Mouse (Mus musculus) G1E-ER4 (cell line): ENCODE results near the gene Rab31. TPM values are rescaled to one million over a fixed set of nuclear protein-coding genes. Genes with fewer than 3 reads are reported as not detected.

Experiments
- GATA1 ChIP-seq: IDR thresholded peaks from one replicate; pipeline ENCODE4 v1.8.0; 2012; ENCODE audit warnings: low read length, inconsistent platforms
- polyA plus RNA-seq: library from polyadenylated mRNA; stranded (reverse); fragments of >175 nt; gene quantifications from 2 replicates; pipeline ENCODE4 v1.2.3, GENCODE M21; 2012

Rab31 gene
- polyA plus RNA-seq, 1 experiment: 0.01 TPM

DNA sequence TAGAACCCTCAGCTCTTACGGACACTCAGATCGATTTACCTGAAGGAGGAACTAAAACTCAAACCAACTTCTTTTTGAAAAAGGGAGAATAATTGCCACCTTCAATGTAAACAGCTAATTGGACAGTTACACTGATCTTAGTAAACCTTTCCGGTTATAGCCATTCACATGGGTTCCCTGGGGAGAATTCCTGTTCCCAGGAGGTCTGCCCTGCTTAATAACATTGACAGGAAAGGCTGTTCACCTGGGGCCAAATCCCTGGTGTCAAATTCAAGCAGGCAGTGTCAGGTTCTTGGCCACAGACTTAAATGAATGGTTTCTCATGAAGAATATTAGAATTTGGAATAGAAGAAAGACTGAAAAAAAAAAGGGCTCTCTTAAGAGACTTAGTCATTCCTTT, 96.6 kb downstream of the Rab31 start:
- TF ChIP-seq GATA1: no peak

DNA sequence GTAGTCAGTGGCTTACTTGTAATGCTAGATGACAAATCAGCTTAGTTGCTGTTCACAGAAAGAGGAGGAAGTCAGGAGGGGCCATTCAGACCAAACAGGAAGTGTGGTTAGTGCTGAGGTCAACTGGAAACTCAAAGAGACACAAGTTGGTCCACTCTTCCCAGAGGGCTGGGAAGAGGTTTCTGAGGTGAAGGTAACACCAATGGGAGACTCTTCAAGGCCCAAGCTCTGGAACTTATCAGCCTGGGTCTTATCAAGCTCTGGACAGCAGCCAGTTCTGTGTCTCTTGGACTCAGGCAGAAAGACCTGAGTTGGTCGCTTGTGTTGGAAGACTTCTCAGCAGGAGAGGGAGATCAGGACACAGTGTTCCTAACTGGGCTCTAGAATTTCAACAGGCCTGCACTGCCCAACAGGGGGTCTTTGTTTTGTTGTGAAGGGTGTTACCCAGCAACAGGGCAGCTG, 97.8 kb downstream of the Rab31 start:
- no peak for TF ChIP-seq GATA1

DNA sequence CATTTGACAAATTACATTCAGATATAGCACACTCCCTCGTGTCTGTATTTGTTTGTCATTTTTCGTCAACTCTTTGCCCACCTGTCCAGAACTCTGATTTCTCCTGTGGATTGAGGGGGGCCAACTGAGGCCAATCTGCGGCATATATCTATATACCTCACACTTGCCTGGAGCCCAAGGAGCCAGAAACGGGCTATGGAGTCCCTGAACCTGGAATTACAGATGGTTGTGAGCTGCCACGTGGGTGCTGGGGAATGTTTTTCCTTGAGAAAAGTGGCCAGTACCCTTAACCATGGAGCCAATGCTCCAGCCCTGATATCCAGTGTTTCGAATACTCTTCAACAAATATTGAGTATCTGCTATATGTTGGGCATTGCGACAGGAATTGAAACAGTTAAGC, 99.6 kb downstream of the Rab31 start:
- no peak for TF ChIP-seq GATA1

DNA sequence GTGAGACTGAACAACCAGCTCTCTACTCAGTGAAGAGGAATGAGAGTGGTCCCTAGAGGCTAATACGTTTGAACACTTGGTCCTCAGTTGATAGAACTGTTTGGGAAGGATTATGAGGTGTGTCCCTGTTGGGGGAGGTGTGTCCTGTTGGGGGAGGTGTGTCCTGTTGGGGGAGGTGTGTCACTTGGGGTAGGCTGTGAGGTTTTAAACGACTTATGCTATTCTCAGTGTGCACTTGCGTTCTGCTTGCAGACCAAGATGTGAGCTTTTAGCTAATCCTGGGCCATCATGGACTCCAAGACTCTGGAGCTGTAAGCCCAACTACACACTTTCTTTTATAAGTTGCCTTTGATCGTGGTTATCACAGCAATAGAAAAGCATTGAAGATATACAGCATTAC, 103.5 kb downstream of the Rab31 start:
- no peak for TF ChIP-seq GATA1

DNA sequence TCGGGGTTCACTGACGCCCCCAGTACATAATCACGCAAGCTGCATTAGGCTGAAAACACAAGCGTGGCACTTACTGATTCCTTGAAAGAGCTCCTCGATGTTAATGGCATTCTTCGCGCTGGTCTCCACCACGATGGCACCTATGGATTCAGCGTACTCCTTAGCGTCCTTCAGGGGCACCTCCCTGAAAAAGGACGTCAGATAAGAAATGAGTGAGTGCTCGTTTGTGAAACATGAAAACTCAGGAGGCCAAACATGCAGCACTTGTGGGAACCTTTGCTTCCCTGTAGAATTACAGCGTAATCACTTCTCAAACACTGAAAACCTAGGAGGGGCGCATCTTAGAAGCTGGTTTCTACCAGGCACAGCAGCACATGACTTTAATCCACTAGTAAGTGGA, 104.8 kb downstream of the Rab31 start:
- TF ChIP-seq GATA1: no peak

DNA sequence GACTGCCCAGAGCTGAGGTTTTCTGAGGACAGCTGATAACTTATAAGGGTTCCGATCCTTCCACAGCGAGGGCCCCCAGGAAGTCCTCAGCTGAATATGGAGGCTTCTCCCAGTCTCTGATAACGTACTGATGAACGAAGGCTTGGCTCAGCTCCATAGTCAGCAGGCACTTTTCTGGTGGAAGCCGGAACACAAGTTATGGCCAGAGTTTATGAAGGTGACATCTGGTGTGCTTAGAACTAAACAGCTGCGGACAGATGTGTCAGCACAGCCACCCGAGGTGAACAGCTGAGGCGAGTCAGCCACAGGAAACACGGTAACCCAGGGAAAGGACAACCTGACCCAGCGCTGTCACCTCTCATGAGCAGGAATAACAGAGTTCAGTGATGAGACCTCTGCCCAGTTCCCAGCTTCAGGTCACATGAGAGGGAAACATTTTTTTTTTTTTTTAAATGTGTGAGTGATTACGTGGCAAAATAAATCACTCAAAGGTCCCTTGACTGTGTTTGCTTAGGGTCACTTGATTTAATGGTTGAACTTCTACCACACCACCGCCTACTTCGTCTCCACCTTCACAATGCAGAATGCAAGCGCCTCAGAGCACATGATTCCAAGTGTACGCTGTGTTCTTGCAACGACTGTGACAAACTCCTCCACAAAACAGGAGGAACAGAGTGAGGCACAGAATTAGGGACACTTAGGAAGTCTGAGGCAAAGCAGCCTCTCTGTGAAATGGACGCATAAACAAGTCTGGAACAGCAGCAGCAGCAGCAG, 106.0 kb downstream of the Rab31 start:
- no peak for TF ChIP-seq GATA1

DNA sequence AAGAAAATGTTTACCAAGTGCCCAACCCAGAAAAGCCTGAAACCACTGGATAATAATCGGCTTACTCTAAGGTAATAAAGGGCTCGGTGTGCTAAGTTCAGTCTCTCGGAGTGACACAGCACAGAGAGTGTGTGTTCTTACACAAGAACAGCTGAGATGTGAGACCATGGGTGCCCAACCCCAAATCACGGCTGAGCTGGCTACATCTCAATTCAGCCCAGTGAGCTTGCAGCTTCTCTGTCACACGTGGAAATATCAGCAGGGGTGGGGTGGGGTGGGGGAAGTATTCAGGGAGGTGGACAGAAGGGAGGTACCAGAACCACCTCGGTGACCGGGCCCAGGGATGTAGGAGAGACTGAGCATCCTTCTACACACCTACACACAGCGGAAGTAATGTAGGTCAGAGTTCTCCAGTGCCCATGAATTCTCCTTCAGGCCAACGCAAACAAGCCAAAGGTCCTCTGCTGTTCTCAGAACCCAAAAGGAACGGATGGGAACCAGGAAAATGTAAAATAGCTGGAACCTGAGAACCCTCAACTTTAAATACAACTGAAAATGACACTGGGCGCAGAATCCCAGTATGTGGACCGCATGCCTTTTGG, 106.7 kb downstream of the Rab31 start:
- TF ChIP-seq GATA1: no peak

DNA sequence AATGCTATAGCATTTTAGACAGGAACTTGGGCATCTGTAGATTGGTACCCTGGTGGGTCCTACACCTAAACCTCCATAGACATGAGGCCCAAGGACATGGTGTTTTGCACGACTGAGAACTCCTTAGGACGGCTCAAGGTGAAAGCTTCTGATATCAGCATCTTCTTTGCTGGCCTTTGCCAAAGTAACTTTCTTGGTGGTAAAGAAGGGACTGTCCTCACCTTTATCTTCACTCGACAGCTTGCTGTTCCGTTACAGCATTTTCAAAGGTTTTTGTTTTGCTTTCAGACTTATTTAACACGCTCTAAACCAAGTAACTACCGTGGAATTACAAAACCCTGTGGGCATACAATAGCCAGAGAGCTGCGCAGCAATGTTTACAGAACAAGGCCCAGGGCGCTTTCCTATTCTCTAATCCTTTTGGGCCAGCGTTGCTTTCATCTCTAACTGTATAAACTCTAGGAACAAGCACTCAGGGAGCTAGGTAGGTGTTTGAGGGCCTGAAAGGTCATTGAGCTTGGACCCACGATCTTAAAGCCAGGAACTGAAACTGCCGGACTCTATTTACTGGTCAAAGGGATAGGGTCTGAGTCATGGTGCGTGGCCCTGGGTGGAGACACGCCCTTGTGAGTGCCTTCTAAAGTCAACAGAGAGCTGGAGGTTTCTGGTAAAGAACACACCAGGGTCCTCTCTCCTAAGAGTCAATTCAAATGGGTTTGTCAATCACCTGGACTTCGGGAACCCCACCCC, 109.0 kb downstream of the Rab31 start:
- TF ChIP-seq GATA1: no peak

DNA sequence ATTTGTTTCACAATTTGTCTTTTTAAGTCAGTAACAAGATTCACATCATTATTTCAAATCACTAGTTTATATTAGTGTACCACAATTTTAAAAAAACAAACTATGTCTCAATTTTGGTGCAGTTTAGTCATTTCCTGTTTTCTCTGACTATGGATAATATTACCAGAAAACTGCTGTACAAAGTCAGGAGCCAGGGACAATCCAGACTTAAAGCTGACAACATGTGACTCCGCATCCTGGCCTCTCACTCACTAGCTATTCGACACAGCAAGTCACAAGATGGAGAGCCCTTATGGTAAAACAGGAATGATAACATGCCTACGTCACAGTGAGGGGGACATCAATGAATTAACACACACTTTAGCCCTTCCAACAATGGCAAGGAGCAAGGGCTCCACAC, 109.9 kb downstream of the Rab31 start:
- no peak for TF ChIP-seq GATA1

DNA sequence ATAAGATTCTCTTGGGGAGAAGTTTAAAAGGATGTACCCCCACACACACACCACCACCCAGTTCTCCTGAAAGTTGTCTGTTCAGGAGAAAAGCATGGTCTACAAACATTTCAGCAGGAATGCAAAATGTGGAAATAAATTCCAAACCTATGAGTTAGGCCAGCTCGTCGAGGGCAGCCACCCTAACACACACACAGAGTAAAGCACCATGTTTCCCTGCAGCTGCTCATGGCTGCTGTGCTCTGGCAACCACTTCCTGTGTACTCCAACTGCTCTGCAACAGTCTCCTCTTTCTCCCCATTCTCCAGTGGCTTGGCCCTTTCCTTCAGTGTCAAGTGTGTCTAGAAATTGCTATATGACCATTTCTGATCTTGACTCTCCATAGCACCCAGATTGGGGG, 114.1 kb downstream of the Rab31 start:
- TF ChIP-seq GATA1: no peak

DNA sequence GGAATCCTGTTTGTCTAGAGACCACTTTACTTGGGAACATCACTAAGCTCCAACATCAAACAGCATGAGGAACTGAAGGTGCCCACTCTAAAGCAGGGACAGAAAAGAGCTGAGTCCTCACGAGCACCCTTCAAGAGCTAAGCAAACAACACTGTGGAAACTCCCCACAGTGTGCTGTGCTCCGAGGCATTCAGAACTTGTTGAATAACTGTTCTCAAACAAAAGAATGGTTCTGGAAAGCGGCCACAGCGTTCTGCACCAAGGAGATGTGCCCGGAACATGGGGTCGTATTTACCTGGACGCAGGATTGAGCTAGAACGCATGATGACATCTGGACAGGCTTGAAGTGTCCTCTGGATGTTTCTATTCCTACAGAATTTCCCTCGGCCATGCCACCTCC, 114.6 kb downstream of the Rab31 start:
- TF ChIP-seq GATA1: no peak

DNA sequence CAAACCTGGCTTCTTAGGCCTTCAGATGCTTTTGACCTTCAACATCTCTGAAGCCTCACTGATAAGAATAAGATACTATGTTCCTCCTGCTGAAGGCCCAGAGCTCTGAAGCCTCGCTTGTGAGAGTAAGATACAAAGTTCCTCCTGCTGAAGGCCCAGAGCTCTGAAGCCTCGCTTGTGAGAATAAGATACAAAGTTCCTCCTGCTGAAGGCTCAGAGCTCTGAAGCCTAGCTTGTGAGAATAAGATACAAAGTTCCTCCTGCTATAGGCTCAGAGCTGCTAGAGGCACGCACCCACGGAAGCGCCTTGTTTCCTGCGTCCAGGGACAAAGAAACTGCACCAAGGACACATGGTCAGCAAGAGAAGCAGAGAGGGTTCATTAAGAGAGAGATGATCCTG, 115.8 kb downstream of the Rab31 start:
- TF ChIP-seq GATA1: no peak

DNA sequence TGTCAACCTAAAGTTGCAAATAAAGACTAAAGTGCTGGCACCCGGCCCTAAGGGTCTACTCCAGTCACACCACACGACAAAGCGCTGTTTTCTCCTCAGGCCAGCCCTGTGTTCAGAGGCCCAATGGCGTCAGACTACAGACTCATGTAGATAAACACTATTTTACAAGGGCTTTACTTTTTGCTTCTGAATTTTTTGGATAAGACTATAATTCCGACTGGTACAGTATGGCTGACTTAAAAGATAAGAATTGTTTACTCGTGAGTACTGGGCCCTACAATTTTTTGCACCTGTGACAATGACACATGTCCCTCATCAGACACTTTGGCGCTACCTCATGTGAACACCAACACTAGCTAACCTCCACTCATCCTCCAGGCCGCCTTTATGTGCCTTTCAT, 116.5 kb downstream of the Rab31 start:
- no peak for TF ChIP-seq GATA1

DNA sequence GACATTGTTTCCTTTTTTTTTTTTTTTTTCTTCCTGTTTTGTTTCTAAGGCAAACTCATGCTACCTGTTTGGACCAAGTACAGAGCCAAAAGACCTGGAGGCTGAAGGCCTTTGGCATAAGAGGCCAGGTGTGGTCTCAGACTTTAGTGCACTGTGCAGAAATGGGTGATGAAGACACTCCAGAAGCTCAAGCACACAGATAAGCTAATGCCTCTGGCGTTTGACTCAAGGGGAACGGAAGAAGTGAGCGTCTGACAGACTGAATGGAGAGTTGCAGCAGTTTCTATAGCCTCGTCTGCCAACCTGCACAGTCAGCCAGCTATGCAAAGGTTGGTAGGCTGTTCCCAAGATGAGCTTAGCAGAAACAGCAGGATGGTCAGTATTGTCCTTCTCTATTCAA, 116.9 kb downstream of the Rab31 start:
- no peak for TF ChIP-seq GATA1

DNA sequence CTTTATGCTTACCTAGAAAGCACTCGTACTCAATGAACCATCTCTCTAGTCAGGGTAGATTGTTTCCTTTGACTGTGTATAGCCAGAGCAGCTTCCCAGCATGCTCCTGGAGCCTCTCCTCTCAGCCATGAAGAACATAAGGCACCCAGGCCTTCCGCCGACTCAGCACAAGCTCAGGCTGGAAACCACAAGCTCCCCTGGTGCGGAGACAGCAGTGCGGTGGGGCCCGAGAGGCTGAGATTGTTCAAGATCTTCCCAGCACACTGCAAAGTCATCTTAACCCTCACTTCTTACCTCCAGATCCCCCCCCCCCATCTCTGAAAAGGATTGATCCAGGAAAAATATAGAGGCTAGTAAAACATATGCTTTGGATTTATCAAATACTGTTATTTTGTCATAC, 122.0 kb downstream of the Rab31 start:
- no peak for TF ChIP-seq GATA1

DNA sequence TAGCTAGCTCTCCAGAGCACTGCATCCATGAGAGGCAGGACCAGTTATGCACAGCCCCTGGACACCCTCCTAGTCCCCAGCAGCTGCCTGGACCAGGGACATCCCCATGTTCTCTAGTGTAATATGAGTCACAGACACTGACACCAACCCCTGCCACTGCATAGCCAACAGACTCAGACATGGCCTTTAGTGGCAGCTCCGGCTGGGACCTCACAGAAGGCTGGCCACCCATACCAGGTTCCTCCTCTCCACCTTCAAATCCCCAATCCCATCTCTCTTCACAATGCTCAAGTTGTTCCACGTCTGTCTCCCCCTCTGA, 123.4 kb downstream of the Rab31 start:
- TF ChIP-seq GATA1: no peak

DNA sequence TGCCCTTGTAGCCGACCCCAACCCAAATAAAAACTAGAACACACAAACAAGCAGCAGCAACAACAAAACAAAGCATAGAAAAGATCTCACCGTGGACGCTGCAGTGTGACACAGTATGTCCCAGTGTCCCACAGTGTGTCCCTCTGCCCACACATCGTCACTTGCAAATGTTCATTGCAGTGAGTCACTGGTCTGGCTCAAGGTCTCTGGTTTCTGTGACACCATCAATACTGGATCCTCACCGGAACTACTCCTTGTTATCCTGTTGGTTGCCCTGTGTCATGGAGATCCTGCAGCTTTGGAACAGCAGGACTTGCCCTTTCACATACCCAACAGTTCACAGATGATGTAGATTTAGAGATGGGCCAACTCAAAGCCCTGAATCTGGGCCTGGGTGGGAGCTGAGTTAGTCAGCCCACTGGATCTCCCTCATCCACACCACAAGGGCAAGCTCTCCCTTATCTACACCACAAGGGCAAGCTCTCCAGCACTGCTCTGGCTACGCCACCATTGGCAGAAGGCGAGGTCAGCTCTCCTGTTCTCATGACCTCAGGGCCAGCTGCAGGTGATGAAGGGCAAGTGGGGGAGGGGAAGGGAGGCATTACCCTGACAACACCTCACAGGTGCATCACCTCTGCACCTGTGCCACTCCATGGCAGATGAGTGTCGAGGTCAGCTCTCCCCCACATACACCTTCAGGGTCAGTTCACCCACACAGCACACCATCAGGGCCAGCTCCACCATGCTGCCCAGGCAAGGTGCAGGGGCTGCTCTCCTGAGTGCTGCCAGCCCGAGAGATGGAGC, 124.0 kb downstream of the Rab31 start:
- TF ChIP-seq GATA1: no peak
